Mouse (Mus musculus) embryonic fibroblast, embryonic 13.5 days (primary cell): ENCODE results near the gene Fam174a.

Source experiments
- CTCF ChIP-seq: IDR thresholded peaks from 2 replicates; pipeline ENCODE4 v1.5.1; 2011; ENCODE audit warnings: mild to moderate bottlenecking, control low read depth, low read length, moderate library complexity, borderline replicate concordance; ENCODE audit not compliant: insufficient read depth
- POLR2A ChIP-seq: IDR thresholded peaks from 2 replicates; pipeline ENCODE4 v1.6.1; 2011; ENCODE audit warnings: low read depth, mild to moderate bottlenecking, control low read depth, low read length, moderate library complexity

GRCm38 (mm10) chr1:95313393-95314228 lies at the start of gene Fam174a:
- TF ChIP-seq CTCF: no peak
- TF ChIP-seq POLR2A: peak; percentile 80
